Mouse (Mus musculus): ENCODE results near the gene Skp1a.
A peak's percentile ranks its signal among the peaks of the same experiment; 100 is the strongest.
"Not testable (repeated sequence)": the region's sequence is repeated elsewhere in the genome, so short reads cannot be mapped to it uniquely, and the experiment has no call there.

Gene Skp1a

DNA sequence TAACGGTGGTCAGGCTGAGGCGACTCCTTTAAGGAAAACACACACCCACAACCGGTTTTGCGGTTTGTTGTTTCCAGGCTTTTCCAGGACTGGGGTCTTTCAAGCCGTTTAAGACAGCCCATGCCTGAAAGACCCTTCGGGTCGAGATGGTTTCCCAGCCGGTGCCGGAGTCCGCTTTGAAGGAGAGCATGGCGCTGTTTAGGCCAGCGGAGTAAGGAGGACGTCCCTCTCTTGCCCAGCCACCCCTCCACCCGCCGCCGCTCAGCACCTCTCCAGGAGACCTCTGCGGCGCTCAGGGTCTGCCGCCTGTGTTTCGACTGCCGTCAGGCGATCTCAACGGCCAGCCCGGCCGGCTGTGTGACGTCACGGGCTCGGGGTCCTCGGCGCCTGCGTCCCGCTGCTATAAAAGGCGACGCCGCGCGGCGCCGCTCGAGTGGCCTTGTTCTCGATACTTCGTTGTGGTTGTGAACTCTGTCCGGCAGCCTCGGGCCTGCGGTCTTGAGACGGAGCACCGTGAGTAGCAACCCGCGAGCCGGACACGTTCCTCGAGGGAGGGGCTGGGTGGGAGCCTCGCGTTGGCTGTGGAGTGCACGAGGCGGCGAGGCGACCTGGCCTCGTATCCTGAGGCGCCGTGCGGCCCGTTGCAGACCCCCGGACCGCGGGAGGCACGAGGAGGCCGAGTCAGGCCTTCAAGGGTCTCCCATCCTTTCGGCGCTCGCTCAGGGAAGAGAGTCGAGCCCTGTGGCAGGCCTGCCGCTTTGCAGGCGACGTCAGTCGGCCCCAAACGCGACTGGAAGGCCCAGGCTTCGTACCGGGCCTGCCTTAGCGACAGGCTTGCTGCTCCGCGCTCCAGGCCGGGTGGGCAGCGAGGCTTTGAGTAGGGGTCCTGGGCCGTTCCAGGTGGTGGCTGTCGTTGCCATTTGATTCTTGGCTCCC, at the start of gene Skp1a:
TSS of gene Skp1a (plus strand) at position 390 of the 936 bp plus-strand sequence.
- DNase-seq (ENCODE audit: low spot score), result peak; percentile 84

DNA sequence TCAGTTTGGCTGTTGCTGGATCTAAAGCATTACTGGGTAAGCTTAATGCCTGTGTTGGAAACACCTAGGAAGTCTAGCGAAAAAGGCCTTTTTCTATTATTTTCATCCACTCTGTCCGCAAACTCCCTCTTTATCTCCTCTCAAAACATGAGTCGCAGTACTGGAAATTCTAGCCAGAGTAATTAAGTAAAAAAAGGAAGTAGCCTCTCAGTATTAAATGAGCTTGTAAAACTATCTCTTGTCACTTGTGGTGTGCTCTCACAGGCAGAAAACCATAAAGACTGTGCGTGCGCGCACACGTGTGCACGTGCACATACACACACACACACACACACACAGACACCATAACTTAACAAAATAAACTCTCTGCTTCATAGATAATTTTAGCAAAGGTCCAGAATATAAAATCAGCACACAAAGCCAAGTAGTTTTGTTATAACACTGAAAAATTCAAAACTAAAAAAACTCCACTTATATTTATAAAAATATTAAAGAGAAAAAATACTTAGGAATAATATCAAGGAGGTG, 35.2 kb upstream of the Skp1a start:
- DNase-seq (ENCODE audit: low spot score), result not testable (repeated sequence)

DNA sequence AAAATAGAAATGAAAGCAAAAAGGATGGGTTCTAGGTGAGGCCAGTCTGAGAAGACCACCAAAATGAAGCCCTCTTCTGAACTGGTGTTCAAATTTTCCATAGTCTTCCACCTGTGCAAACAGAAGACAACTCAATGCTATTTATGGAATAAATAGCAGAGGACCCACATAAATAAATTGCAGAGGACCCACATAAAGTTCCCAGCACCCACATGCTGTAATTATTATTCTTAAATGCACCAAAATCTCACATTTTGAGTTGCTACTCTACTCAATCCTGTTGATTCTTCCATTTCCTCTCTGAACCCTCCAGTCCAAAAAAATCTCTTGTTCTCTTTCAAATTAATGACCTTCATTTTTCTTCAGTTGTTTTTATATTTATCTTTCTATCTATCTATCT, 17.9 kb upstream of the Skp1a start, which contains the start of gene Olfr1371:
TSS of gene Olfr1371 (minus strand) at position 101 of the 400 bp plus-strand sequence.
- no peak for DNase-seq (ENCODE audit: low spot score)

DNA sequence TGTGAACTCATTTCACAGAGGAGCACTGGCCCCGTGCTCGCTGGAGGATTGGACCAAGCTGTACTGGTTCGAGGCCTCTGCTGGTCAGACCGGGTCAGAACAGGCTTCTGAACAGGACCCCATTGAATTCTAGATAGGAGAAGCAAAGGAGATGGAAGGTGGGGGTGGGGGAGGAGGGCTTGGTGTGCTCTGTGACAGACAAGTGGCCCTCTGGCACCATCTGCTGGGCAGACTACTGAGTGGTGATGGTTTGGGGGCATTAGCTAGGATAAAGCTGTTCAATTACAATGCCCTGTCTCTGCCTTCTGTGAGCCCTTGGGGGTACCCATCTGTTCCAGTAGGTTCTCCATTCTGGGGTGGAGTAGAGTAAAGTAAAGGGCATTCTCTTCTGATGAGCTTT, 11.5 kb upstream of the Skp1a start:
- peak; percentile 33 for DNase-seq (ENCODE audit: low spot score)

DNA sequence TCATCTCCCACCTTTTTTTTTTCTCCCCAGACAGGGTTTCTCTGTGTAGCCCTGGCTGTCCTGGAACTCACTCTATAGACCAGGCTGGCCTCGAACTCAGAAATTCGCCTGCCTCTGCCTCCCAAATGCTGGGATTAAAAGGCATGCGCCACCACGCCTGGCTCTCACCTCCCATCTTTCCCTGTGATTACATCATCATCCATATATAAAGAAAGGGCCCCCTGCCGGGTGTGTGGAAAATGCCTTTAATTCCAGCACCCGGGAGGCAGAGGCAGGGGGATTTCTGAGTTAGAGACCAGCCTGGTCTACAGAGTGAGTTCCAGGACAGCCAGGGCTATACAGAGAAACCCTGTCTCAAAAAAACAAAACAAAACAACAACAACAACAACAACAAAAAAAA, 9.9 kb upstream of the Skp1a start:
- DNase-seq (ENCODE audit: low spot score), result not testable (repeated sequence)

DNA sequence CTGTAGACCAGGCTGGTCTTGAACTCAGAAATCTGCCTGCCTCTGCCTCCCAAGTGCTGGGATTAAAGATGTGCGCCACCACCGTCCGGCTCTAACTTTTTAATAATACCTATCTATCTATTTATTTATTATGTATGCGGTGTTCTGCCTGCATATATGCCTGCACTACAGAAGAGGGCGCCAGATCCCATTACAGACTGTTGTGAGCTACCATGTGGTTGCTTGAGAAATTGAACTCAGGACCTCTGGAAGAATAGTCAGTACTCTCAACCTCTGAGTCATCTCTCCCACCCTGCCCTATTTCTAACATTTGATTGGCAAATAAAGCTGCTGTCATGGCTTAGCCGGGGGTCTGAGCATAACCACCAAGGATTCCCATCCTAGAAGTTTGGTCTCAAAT, 8.9 kb upstream of the Skp1a start:
- no peak for DNase-seq (ENCODE audit: low spot score)

DNA sequence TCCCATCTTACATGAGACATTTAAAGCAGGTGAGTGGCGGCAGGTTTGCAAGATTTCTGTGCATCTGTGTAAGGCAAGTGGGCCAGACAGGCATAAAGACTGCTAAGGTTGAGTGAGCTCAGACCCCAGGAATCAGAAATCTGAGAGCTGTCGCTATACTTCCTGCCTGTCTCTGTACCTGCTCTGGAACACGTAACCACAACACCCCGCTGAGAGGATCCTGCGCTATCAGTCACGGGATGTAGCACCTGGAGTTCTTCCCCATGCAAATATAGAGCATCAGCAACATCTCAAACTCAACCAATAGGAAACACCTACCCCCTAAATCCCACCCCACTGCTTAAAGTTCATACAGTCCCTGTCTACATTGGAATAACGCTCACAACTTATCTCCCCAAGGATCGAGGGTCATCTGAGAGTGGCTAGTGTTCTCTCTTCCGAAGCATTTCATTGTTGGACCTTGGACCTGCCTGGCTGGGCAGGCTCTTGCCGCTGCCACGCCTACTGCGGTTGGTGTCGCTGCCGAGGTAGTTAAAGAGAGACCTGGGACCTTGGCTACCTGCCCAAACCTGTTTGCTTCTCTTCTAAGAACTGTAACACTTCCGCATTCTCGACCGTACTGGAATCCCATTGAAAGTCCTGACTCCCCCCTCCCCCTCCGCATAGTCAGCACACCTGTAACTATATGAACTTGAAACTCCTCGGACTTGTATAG, 7.7 kb upstream of the Skp1a start:
- DNase-seq (ENCODE audit: low spot score), result no peak

DNA sequence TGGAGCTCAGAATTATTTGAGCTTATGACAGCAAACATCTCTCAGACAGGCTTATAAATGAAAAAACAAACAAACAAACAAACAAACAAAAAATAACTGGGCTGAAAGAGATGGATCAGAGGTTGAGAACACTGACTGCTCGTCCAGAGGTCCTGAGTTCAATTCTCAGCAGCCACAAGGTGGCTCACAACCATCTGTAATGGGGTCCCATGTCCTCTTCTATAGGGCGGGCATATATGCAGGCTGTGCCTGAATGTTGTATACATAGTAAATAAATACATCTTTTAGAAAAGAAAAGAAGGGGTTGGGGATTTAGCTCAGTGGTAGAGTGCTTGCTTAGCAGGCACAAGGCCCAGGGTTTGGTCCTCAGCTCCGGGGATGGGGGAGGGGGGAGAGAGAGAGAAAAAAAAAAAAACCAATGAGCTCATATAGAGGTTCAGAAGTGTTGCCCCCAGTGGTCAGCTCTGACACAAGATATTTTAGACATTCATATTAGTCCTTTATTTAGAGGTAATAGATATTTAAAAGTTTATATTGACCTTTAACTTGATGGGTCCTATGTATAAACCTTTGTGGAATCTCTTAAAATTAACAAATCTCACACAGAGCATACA, 5.7 kb upstream of the Skp1a start:
- no peak for DNase-seq (ENCODE audit: low spot score)

DNA sequence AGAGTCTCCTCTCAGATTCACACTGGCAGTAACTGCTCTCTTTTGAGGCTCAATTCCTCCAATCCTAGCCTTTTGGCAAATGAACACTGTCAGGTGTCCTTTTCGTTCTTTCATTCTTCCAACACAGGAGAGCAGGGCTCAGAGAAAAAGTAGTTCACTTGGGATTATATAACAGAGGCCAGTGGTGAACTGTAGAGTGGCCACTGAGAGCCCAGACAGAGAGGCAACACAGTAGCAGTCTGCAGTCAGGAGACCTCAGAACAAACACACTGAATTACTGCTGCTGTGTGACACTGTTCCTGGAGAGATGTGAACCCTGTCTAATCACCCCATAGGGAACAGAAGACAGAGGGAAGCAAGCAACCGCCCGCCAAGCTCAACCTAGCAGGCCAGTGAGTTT, 4.7 kb upstream of the Skp1a start:
- DNase-seq (ENCODE audit: low spot score), result no peak

DNA sequence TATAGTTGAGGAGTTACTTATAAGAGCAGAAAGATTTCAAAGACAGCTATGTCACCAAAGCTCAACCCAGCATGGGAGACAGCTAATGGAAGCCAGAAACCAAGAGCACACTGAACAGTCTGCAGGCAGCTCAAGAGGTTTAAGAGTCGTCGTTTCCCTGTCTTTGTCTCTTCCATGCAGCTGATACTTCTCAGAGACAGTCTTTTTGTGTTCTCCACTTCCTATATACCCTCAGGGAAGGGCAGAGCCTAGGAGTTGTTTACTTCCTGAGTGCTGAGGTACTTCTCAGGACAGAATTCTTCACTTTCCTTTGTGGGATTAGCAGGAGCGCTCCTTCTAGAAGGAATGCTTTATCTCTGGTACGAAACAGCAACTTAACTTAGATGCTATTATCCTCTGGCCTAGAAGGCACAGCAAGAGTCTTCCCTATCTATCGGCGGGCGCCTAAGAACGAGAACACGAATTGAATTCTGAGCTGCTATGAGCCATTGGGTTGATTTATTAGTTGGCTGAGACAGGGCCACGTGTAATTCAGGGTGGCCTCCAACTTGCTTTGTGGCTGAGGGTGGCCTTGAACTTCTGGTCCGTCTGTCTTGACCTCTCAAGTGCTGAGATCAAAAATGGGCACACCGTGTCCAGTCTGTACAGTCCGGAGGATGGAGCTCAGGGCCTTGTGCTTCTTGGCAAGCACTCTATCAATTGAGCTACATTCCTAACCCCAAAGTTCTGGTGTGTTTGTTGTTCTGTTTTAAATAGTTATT, 4.1 kb upstream of the Skp1a start:
- DNase-seq (ENCODE audit: low spot score), result no peak

DNA sequence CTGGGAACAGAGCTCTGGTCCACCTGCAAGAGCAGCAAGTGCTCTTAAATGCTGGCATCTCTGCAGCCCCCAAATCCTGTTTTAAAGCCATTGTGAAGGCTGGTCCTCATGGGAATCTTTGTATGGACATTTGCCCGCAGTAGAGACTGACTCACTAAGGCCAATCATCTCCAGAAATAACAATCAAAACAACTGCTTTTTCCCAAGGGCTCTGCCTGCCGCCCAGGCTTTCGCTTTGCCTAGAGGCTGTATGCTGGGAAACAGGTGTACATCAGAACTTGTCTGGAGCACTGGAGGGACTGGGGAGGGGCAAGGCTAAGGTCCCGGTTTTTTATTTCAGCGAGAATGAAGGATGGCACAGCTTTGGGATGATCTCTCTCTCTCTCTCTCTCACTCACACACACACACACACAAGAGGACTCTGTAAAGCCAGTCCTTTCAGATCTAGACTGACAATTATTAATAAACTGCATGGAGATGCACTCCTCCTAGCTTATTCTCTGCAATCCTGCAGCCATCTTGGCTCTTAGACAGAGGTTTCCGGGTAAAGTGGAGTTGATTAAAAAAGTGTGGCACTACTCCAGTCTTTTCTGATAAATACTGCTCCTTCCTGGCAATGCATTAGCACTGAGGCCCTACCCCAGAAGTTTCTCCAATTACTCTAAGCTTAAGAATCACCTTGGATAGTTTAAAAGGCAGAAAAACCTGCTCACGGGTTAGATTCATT, 2.9 kb upstream of the Skp1a start:
- no peak for DNase-seq (ENCODE audit: low spot score)

DNA sequence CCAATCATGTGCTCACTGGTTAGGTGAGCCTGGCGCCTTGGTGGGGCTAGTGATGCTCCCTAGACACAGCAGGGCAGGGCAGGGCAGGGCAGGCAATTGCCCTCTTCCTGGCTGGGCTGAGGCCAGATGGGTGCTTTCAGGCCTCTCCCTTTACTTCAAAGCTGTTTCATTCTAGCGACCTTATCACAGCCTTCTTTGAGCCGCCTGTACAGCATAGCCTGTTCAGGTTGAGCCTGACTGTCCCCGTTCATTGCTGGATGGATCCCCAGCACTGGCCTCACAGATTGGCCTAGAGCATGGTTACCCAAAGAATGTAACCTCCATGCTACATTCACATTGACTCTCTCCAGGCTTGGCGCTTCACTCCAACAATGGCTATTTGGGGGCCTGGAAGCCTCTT, 1.1 kb upstream of the Skp1a start:
- no peak for DNase-seq (ENCODE audit: low spot score)

DNA sequence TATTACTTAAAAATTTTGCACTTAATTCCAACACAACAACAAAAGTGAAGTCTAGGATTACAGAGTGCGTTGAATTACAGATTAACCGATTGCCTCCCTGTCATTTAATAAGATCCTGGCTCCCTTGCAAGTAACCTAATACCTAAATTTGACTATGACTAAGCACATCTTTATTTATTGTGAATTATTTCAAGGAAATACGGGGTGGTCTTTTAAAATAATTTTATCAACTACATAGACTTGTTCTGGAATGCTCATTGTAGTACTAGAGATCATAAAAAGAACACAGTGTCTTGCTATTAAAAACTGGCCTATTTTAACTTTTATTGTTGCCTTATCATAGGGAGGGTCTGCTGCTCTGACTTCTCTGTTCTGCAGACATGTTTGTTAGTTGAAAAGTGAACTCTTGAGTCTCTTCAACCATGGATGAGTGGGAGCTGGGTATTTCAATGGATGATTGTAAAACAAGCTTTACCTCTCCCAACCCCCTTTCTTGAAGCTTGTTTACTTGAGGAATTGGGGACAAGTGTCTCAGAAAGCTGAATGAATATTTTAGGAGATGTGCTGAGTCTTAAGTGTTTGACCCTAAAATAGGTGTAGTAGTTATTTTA, 1.4 kb downstream of the Skp1a start:
- DNase-seq (ENCODE audit: low spot score), result no peak

DNA sequence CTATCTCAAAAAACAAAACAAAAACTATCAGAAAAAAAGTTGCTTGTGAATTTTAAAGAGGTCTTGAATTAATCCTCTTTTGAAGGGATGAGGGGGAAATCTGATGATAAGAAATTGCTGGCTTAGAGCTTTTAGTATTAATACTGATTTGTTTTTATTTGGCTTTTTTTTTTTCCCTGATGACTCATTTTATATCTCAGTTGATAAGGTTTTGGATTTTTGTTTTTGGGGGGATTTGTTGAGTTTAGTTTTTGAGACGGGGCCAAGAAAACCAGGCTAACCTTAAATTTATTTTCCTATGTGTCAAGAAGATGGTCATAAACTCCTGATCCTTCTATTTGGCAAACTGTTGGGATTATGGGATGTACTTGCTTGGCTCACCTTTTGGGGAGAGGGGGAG, 2.1 kb downstream of the Skp1a start:
- DNase-seq (ENCODE audit: low spot score), result no peak

DNA sequence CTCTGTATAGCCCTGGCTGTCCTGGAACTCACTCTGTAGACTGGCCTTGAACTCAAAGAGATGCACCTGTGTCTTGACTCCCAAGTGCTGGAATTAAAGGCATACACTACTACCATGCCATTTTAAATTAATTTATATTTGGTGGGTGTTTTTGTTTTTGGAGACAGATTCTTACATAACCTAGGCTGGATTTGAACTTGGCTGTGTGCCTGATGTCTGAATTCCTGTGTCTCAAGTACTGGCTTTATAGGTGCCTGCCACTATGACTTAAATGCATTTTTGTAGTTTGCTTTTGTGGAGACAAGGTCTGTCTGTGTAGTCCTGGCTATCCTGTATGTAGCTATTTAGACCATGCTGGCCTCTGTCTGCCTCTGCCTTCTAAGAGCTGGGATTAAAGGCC, 2.7 kb downstream of the Skp1a start:
- DNase-seq (ENCODE audit: low spot score), result no peak

DNA sequence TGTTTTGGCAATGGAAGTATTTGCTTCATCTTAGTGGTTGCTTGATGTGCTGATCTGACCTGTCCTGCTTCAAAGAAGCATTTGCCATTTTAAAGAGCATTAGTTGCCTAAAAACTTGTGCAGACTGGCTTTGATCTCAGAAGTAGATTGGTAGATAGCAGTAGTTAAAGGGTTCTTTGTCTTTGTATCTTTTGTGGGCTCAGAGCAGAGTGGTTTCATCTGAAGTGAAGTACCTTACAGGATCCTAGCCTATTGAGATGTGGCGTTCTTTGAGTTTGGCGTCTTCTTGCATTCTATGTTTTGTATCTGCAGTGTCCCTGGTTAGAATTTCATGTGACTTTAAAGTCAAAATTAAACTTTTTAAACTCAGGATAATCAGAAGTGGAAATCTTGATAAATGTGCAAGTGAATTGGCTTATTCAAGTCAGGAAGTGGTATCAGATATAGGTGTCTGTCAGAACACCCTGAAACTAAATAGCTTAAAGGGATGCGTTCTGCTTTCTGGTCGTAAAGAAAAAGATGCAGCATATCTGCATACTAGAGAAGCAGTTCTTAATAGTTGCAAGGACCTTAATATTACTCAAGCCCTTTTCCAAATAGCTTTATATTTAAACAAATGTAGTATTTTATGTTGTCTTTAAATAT, 9.2 kb downstream of the Skp1a start:
- DNase-seq (ENCODE audit: low spot score), result no peak

DNA sequence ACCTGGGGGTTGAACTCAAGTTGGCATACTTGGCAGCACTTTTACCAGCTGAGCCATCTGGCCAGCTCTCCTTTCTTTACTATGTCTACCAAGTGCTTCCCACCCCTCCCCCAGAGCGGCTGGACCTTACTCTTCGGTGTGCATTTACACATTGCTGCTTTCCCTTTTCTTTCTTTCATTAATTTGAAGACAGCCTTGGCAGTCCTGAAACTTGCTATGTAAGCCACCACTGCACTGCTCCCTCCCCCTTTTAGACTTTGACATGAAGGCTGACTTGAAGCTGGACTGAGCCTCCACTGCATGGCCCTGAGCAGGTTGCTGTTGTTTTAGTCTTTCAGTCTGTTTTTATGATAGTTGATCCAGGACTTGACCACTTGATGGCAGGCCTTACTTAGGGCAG, 17.7 kb downstream of the Skp1a start:
- DNase-seq (ENCODE audit: low spot score), result no peak

DNA sequence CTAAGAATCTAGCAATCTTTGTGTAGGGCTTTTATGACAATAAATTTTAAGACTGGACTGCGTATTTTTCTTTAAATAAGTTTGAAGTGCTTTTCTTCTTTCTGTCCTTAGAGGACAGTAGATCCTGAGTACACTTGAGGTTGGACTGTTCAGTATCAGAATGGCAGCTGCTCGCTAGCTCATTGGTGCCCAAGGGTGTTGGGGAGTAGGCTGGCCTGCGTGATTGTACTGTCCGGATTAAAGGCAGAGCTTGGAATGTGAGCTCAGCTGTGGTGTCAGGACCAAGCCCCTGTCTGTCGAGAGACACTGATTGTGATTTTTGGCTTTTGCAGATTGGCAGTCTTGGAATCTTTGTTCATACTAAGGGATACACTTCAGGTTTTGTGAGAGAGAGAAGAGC, 20.0 kb downstream of the Skp1a start:
- DNase-seq (ENCODE audit: low spot score), result no peak

DNA sequence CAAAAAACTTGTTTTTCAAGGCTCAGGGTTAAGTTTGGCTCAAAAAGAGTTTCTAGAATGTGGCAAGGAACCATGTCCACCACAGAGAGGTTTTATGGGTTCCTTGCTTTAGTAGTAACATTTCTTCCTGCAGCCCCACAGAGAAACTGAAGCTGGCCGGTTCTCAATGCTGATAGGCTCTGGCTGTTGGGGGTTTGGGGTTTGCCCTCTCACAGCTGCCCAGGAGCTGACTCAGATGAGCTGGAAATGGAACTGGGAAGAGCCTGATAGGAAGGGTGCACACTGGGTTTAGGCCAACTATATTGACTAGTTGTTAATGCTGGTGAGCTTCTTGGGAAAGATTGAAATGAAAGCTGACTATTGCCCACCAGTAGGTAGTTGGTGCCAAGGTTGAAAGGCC, 20.9 kb downstream of the Skp1a start:
- no peak for DNase-seq (ENCODE audit: low spot score)

DNA sequence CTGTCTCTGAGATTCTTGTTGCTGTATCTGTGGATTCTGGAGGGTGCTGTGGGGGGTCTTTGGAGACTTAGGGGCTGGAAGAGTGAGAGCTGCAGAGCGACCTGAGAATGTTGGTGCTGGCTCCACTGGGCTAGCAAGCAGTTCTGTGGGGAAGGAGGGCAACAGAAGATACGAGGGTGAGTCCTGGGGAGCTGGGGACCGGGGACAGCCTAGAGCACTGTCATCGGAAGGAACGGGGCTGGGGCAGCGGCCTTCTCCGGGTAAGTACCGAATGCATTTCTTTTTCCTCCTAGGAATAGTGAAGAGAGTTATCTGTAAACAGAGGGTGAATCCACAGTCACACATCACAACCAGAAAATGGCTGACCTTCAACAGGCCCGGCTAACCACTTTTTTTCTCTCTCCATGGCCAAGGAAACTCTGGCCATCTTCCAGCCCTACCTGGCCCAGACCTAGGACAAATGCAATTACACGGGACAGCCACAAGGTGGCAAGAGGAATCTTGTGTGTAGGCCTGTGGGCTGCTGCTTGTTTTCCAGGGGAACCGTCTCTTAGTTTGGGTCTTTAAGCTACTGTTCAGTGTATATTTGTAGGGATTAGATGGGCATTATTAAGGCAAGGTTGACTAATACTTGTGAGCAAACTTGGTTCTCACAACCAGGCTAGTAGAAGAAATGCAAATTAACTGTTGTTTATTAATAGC, 22.0 kb downstream of the Skp1a start:
- DNase-seq (ENCODE audit: low spot score), result peak; percentile 47

Measured in left cerebral cortex, adult 11 months (tissue).